Mouse (Mus musculus): ENCODE results near the gene Rpl13.
A peak's percentile ranks its signal among the peaks of the same experiment; 100 is the strongest.
"Not testable (repeated sequence)": the region's sequence is repeated elsewhere in the genome, so short reads cannot be mapped to it uniquely, and the experiment has no call there.

The Rpl13 gene

GRCm38 (mm10) chr8:123101735-123102685 lies at the start of gene Rpl13:
Gene Rpl13 (plus strand): TSS chr8:123102350.
- DNase-seq (ENCODE audit: low spot score in 2 of 2), result peak; percentile 94 to 98

GRCm38 (mm10) chr8:123062721-123063120 lies 39.4 kb upstream of the Rpl13 start, which contains the start of gene Spg7:
Gene Spg7 (plus strand): TSS chr8:123062942.
- DNase-seq (ENCODE audit: low spot score in 2 of 2), result no peak

GRCm38 (mm10) chr8:123064072-123064471 lies 38.1 kb upstream of the Rpl13 start:
- DNase-seq (ENCODE audit: low spot score in 2 of 2), result no peak

- no peak for DNase-seq (ENCODE audit: low spot score in 2 of 2)
Observed at GRCm38 (mm10) chr8:123064809-123065213, 37.3 kb upstream of the Rpl13 start.

- DNase-seq (ENCODE audit: low spot score in 2 of 2), result peak; percentile 88 to 94
Observed at GRCm38 (mm10) chr8:123065214-123066100, 36.7 kb upstream of the Rpl13 start.

GRCm38 (mm10) chr8:123066101-123066683 lies 36.0 kb upstream of the Rpl13 start:
- DNase-seq (ENCODE audit: low spot score in 2 of 2), result no peak

GRCm38 (mm10) chr8:123071176-123071575 lies 31.0 kb upstream of the Rpl13 start:
- DNase-seq (ENCODE audit: low spot score in 2 of 2), result no peak

GRCm38 (mm10) chr8:123077213-123077612 lies 24.9 kb upstream of the Rpl13 start:
- no peak for DNase-seq (ENCODE audit: low spot score in 2 of 2)

- no peak for DNase-seq (ENCODE audit: low spot score in 2 of 2)
Observed at GRCm38 (mm10) chr8:123082993-123083392, 19.2 kb upstream of the Rpl13 start.

- DNase-seq (ENCODE audit: low spot score in 2 of 2), result peak; percentile 37 to 65
Observed at GRCm38 (mm10) chr8:123083610-123084009, 18.5 kb upstream of the Rpl13 start.

- no peak for DNase-seq (ENCODE audit: low spot score in 2 of 2)
Observed at GRCm38 (mm10) chr8:123087289-123087688, 14.9 kb upstream of the Rpl13 start.

GRCm38 (mm10) chr8:123097216-123097615 lies 4.9 kb upstream of the Rpl13 start:
- DNase-seq (ENCODE audit: low spot score in 2 of 2), result peak; percentile 37 to 44

- peak; percentile 38 to 44 for DNase-seq (ENCODE audit: low spot score in 2 of 2)
Observed at GRCm38 (mm10) chr8:123097786-123098584, 4.2 kb upstream of the Rpl13 start.

GRCm38 (mm10) chr8:123100288-123100687 lies 1.9 kb upstream of the Rpl13 start:
- DNase-seq (ENCODE audit: low spot score in 2 of 2), result no peak

GRCm38 (mm10) chr8:123101244-123101643 lies 906 bp upstream of the Rpl13 start:
- DNase-seq (ENCODE audit: low spot score in 2 of 2), result no peak

GRCm38 (mm10) chr8:123102855-123103254 lies 705 bp downstream of the Rpl13 start:
- not testable (repeated sequence) for DNase-seq (ENCODE audit: low spot score in 2 of 2)

- DNase-seq (ENCODE audit: low spot score in 2 of 2), result no peak
Observed at GRCm38 (mm10) chr8:123103285-123103684, 1.1 kb downstream of the Rpl13 start.

- no peak for DNase-seq (ENCODE audit: low spot score in 2 of 2)
Observed at GRCm38 (mm10) chr8:123104046-123104767, 2.1 kb downstream of the Rpl13 start.

GRCm38 (mm10) chr8:123105553-123106326 lies 3.6 kb downstream of the Rpl13 start:
- DNase-seq (ENCODE audit: low spot score in 2 of 2), result no peak

Measured in frontal cortex, postnatal 10 days (tissue).